Mouse (Mus musculus): ENCODE data around the gene Adarb1.

DNA sequence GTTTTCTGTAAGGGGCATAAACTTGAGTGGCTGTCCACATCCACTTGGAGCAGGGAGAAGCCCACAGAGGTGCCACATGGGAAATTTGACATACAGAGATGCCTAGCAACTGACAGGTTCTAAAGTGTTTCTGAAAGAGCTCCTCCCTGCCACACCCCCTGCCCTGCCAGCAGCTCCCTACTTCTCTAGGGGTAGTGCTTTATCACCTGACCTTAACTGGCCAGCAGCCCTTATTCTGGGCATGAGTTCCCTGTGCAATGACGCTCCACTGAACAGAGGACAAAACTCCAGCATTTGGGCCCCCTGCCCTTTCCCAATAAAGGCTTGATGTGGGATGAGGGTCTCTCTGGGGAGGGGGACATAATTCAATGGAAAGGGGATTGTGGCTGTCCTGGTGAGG, 97.1 kb downstream of the Adarb1 start:
- no peak for TF ChIP-seq EP300 (IDR thresholded peaks at IDR 0.05)
- no peak for TF ChIP-seq CTCF (IDR thresholded peaks at IDR 0.05)

Data from lung, postnatal 0 days (tissue).